ENCODE assay signal across 8 mouse cellular contexts in the genomic region with DNA sequence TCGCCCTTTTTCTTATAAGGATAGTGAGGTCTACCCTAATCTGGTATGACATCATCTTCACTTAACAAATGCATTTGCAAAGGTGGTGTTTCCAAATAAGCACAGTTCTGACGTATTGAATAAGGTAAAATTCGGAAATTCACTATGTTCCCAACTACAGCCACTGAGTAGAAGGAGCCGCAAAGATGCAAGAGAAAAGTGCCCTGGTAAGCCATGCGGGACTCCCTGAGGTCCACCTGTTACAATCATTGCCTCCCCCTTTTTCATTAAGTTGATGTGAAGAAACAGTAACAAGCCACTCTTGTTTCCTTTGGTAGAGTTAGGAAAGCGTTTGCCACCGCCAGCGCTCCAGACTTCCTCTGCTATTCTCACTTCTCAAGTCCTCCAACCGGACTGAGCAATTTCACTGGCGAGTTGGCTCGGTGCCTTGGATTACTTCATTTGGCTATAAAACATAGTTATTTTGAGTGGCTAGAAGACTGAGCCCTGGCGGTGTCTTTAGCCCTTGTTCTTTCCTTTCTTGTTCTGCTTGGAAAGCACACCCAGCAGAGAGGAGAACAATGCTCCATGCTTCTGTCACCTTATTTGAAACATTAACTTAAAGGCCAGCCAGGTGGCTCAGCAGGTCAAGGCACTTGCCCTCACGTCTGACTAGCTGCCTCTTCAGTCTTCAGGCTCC. TPM values are rescaled to one million over a fixed set of nuclear protein-coding genes. Genes with fewer than 3 reads are reported as not detected.
DNase-seq lines count a peak whose midpoint lies in the region; ATAC-seq lines count a peak whose summit lies in the region.

No protein-coding gene starts in this region.

- H3K4me1 ChIP-seq in embryonic facial prominence, embryonic 14.5 days (ENCODE audit: control insufficient read depth, insufficient read depth, low read length) = peaks cover 11% of the 10 kb centered on the region
- H3K4me1 ChIP-seq in embryonic facial prominence, embryonic 10.5 days = peaks cover 7% of the 10 kb centered on the region
- peaks cover 12% of the 10 kb centered on the region for H3K4me1 ChIP-seq in intestine, embryonic 15.5 days (replicated peaks)
- peaks cover 18% of the 10 kb centered on the region for H3K4me1 ChIP-seq in limb, embryonic 15.5 days

- ATAC-seq in embryonic facial prominence, embryonic 14.5 days (ENCODE audit: low read depth) = peak; percentile 55
- peak; percentile 75 for ATAC-seq in common myeloid progenitor, adult 5-6 weeks (replicated peaks; ENCODE audit: low read depth, poor library complexity, severe bottlenecking)
- peak; percentile 37; the same call in 1 of the 2 replicates for ATAC-seq in intestine, embryonic 15.5 days
- ATAC-seq in limb, embryonic 15.5 days (ENCODE audit: insufficient number of reproducible peaks, low FRiP score, low TSS enrichment, low read depth) = peak; percentile 71

- H3K4me2 ChIP-seq in embryonic facial prominence, embryonic 14.5 days (ENCODE audit: low read depth, low read length) = no peak overlapping the region
- no peak overlapping the region for H3K4me2 ChIP-seq in intestine, embryonic 15.5 days (replicated peaks)
- no peak overlapping the region for H3K4me2 ChIP-seq in limb, embryonic 15.5 days

- peak; percentile 83 for DNase-seq in embryonic facial prominence, embryonic 14.5 days (ENCODE audit: low spot score)
- DNase-seq in embryonic facial prominence, embryonic 10.5 days (ENCODE audit: low spot score) = no peak
- peak; percentile 80 for DNase-seq in 416B (ENCODE audit: low read depth)
- peak; percentile 86 for DNase-seq in testis, postnatal 10 days (ENCODE audit: low spot score)
- DNase-seq in spleen, adult 12 weeks (ENCODE audit: low spot score) = no peak

- no peaks in the 10 kb centered on the region for H3K9me3 ChIP-seq in embryonic facial prominence, embryonic 14.5 days (ENCODE audit: control insufficient read depth, low read length)
- H3K9me3 ChIP-seq in embryonic facial prominence, embryonic 10.5 days = no peaks in the 10 kb centered on the region
- H3K9me3 ChIP-seq in intestine, embryonic 15.5 days = no peaks in the 10 kb centered on the region
- no peaks in the 10 kb centered on the region for H3K9me3 ChIP-seq in limb, embryonic 15.5 days

- H3K36me3 ChIP-seq in embryonic facial prominence, embryonic 14.5 days (ENCODE audit: control insufficient read depth, insufficient read depth, low read length) = no peaks in the 10 kb centered on the region
- no peaks in the 10 kb centered on the region for H3K36me3 ChIP-seq in embryonic facial prominence, embryonic 10.5 days (replicated peaks)
- no peaks in the 10 kb centered on the region for H3K36me3 ChIP-seq in intestine, embryonic 15.5 days
- no peaks in the 10 kb centered on the region for H3K36me3 ChIP-seq in limb, embryonic 15.5 days

- no peaks in the 10 kb centered on the region for H3K27me3 ChIP-seq in embryonic facial prominence, embryonic 14.5 days (replicated peaks; ENCODE audit: control insufficient read depth, insufficient read depth, low read length)
- H3K27me3 ChIP-seq in embryonic facial prominence, embryonic 10.5 days (replicated peaks; ENCODE audit: low read depth, poor library complexity, severe bottlenecking) = no peaks in the 10 kb centered on the region
- no peaks in the 10 kb centered on the region for H3K27me3 ChIP-seq in intestine, embryonic 15.5 days (replicated peaks)
- H3K27me3 ChIP-seq in limb, embryonic 15.5 days = no peaks in the 10 kb centered on the region

- no peak overlapping the region; the same call in 1 of the 2 replicates for H3K9ac ChIP-seq in embryonic facial prominence, embryonic 14.5 days (ENCODE audit: low read depth, low read length)
- no peak overlapping the region for H3K9ac ChIP-seq in intestine, embryonic 15.5 days
- H3K9ac ChIP-seq in limb, embryonic 15.5 days = no peak overlapping the region

- no peak overlapping the region for H3K4me3 ChIP-seq in embryonic facial prominence, embryonic 14.5 days (ENCODE audit: low read depth, low read length)
- H3K4me3 ChIP-seq in embryonic facial prominence, embryonic 10.5 days = no peak overlapping the region
- H3K4me3 ChIP-seq in intestine, embryonic 15.5 days (replicated peaks) = no peak overlapping the region
- no peak overlapping the region for H3K4me3 ChIP-seq in limb, embryonic 15.5 days

- WGBS in embryonic facial prominence, embryonic 14.5 days = 59% methylated on average over 13 of the region's 13 CpGs
- 80% methylated on average over 13 of the region's 13 CpGs for WGBS in embryonic facial prominence, embryonic 10.5 days
- WGBS in intestine, embryonic 15.5 days = 54% methylated on average over 13 of the region's 13 CpGs
- WGBS in limb, embryonic 15.5 days = 28% methylated on average over 13 of the region's 13 CpGs

- H3K27ac ChIP-seq in embryonic facial prominence, embryonic 14.5 days (replicated peaks; ENCODE audit: low read depth, low read length) = 0 out of 2 replicates have a peak overlapping the region, but pooled peaks have one; percentile 39
- no peak overlapping the region for H3K27ac ChIP-seq in embryonic facial prominence, embryonic 10.5 days (replicated peaks)
- no peak overlapping the region for H3K27ac ChIP-seq in intestine, embryonic 15.5 days
- H3K27ac ChIP-seq in limb, embryonic 15.5 days = peak overlapping the region; percentile 80

RNA-seq across cellular contexts. Expression of a gene that starts 14.9 kb away (rescaled TPM):
- polyA plus RNA-seq in embryonic facial prominence, embryonic 14.5 days (2014; fragmentation: Nextera tagmentation; extraction: Ambion mirVana) = 66.8 and 68.3 TPM in 2 replicates
- polyA plus RNA-seq in embryonic facial prominence, embryonic 10.5 days (2016; fragmentation: Nextera tagmentation; extraction: Ambion mirVana) = 23.8 and 24.7 TPM in 2 replicates
- total RNA-seq in common myeloid progenitor, adult 5-6 weeks (2017) = 27.0 and 34.7 TPM in 2 replicates
- 30.2 and 33.2 TPM in 2 replicates for polyA plus RNA-seq in intestine, embryonic 15.5 days (2015; fragmentation: Nextera tagmentation; extraction: Ambion mirVana)
- 50.3 and 58.1 TPM in 2 replicates for polyA plus RNA-seq in limb, embryonic 15.5 days (2015; fragmentation: Nextera tagmentation; extraction: Ambion mirVana)

RNA-seq across cellular contexts. Expression of a gene that starts 51.2 kb away (rescaled TPM):
- 0.84 TPM in 1 of 2 replicates, not detected in the other for polyA plus RNA-seq in embryonic facial prominence, embryonic 14.5 days (2014; fragmentation: Nextera tagmentation; extraction: Ambion mirVana)
- not detected in 2 replicates for polyA plus RNA-seq in embryonic facial prominence, embryonic 10.5 days (2016; fragmentation: Nextera tagmentation; extraction: Ambion mirVana)
- total RNA-seq in common myeloid progenitor, adult 5-6 weeks (2017) = not detected in 2 replicates
- 309 and 393 TPM in 2 replicates for polyA plus RNA-seq in intestine, embryonic 15.5 days (2015; fragmentation: Nextera tagmentation; extraction: Ambion mirVana)
- polyA plus RNA-seq in limb, embryonic 15.5 days (2015; fragmentation: Nextera tagmentation; extraction: Ambion mirVana) = not detected in 2 replicates

Comparison
In these comparisons a context has a peak if more than half of its experiments do, and no peak if none do; other contexts are left out.
1. DNase-seq: peak in embryonic facial prominence, embryonic 14.5 days (single experiment), 416B (single experiment) and testis, postnatal 10 days (single experiment); none in embryonic facial prominence, embryonic 10.5 days (single experiment) and spleen, adult 12 weeks (single experiment).
2. H3K27ac ChIP-seq: peak in embryonic facial prominence, embryonic 14.5 days (single experiment) and limb, embryonic 15.5 days (single experiment); none in embryonic facial prominence, embryonic 10.5 days (single experiment) and intestine, embryonic 15.5 days (single experiment).
3. RNA of a gene that starts 51.2 kb away (polyA plus RNA-seq): 309 to 393 TPM in intestine, embryonic 15.5 days; 0.84 TPM in embryonic facial prominence, embryonic 14.5 days, not detected in embryonic facial prominence, embryonic 10.5 days and not detected in limb, embryonic 15.5 days; every median in the first group is over 100 times any median in the second.
4. Peak in every context shown above with its lines, with median percentiles within 50 percentile points of each other: ATAC-seq.